In the genomic region with DNA sequence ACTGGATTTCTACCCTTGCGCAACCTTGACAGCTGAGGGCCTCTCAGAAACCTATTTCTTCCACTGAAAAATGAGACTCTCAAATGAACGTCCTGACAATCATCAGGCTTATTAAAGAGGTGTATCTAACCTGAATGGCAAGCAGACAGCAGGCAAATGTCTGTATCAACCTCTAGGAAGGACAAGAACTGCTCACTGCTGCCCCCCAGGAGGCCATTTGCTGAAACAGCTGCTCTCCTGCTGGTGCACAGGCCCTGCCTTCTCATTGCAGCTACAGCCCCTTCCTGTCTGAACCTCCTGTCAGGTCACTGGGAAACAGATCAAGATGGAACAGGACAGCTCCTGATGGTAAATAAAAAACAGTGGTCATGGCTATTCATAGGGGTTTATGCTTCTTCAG, we compare ENCODE assay signal across 27 mouse cellular contexts. TPM values are rescaled to one million over a fixed set of nuclear protein-coding genes. Genes with fewer than 3 reads are reported as not detected.
A peak's percentile ranks its signal among the peaks of the same experiment; 100 is the strongest.
DNase-seq lines count a peak whose midpoint lies in the region; ATAC-seq and TF ChIP-seq lines count a peak whose summit lies in the region.
"Had no signal": no experiment of that assay in that cellular context is flagged by ENCODE, and none has a peak within 500 bp of the region (broad histone marks: within the 10 kb centered on the region; RNA-seq: fewer than 3 reads in every experiment).

No protein-coding gene starts in this region.

- no peak for ATAC-seq in CD4-positive, CD25-positive, alpha-beta regulatory T cell, adult 4 months
- ATAC-seq: forebrain, embryonic 13.5 days; midbrain, embryonic 15.5 days had no signal

- H3K4me3 ChIP-seq in left cerebral cortex, adult 2 months: no peak overlapping the region
- H3K4me3 ChIP-seq: forebrain, embryonic 13.5 days; heart, adult 2 months; midbrain, embryonic 15.5 days; neural tube, embryonic 15.5 days had no signal

- no peak overlapping the region for H3K27ac ChIP-seq in left cerebral cortex, adult 2 months
- H3K27ac ChIP-seq: forebrain, embryonic 13.5 days; heart, adult 2 months; midbrain, embryonic 15.5 days; neural tube, embryonic 15.5 days; stomach, postnatal 0 days had no signal

- DNase-seq in embryo, embryonic 11 days: peak; percentile 7
- DNase-seq in embryo, embryonic 10 days (ENCODE audit: low spot score): no peak
- DNase-seq in left cerebral cortex, adult 2 months (ENCODE audit: extremely low spot score in 1 of 2, low spot score in 2 of 2): no peak
- no peak for DNase-seq in left cerebral cortex, adult 8-10 months (ENCODE audit: low spot score in 2 of 2)
- DNase-seq in A20 (ENCODE audit: low read depth, low spot score) (peak; percentile 15), MN1 (ENCODE audit: low spot score) (peak; percentile 4)
- no peak for DNase-seq in urinary bladder, adult 2 months (ENCODE audit: low spot score)
- DNase-seq: adrenal gland, adult 2 months; gastrocnemius, postnatal 14 days; heart, adult 2 months; heart, postnatal 4 days; kidney, adult 8-10 months; kidney, postnatal 25 days; right cerebral cortex, postnatal 25 days had no signal

- intact Hi-C loops in left cerebral cortex, adult 2 months (cut with DNase I): no loop called here

- peak; percentile 13 for TF ChIP-seq CTCF in left cerebral cortex, adult 2 months (IDR thresholded peaks at IDR 0.05)

RNA-seq across cellular contexts. Expression of a gene that starts 1.7 kb away (rescaled TPM):
- not detected for total RNA-seq in left cerebral cortex, adult 2 months (2021)
- total RNA-seq in left cerebral cortex, adult 8-10 months (2022): not detected
- polyA plus RNA-seq in CD4-positive, CD25-positive, alpha-beta regulatory T cell, adult 4 months (2017; shearing (Covaris generic)): not detected
- not detected in 2 replicates for polyA plus RNA-seq in urinary bladder, adult 2 months (2012; rRNA removed)
- total RNA-seq: gastrocnemius, postnatal 14 days; heart, adult 2 months; heart, postnatal 4 days; layer of hippocampus, postnatal 10 days; left cerebral cortex, postnatal 14 days; megakaryocyte-erythroid progenitor cell, adult 5-6 weeks; MEL had no signal
- polyA plus RNA-seq: adrenal gland, adult 2 months; embryonic facial prominence, embryonic 11.5 days; forebrain, embryonic 13.5 days; heart, adult 2 months; heart, embryonic 14.5 days; limb, embryonic 14.5 days; liver, embryonic 16.5 days; midbrain, embryonic 15.5 days; neural tube, embryonic 15.5 days; stomach, postnatal 0 days had no signal

RNA-seq across cellular contexts. Expression of a gene that starts 31.6 kb away (rescaled TPM):
- total RNA-seq in left cerebral cortex, adult 2 months (2021): not detected
- total RNA-seq in left cerebral cortex, adult 8-10 months (2022): not detected
- not detected for polyA plus RNA-seq in CD4-positive, CD25-positive, alpha-beta regulatory T cell, adult 4 months (2017; shearing (Covaris generic))
- polyA plus RNA-seq in urinary bladder, adult 2 months (2012; rRNA removed): 0.11 TPM in 1 of 2 replicates, not detected in the other
- total RNA-seq: adrenal gland, adult 2 months; gastrocnemius, postnatal 14 days; heart, adult 2 months; heart, postnatal 4 days; layer of hippocampus, postnatal 10 days; left cerebral cortex, postnatal 14 days; megakaryocyte-erythroid progenitor cell, adult 5-6 weeks; MEL had no signal
- polyA plus RNA-seq: adrenal gland, adult 2 months; embryonic facial prominence, embryonic 11.5 days; forebrain, embryonic 13.5 days; heart, embryonic 14.5 days; limb, embryonic 14.5 days; liver, embryonic 16.5 days; midbrain, embryonic 15.5 days; neural tube, embryonic 15.5 days had no signal

Comparison
In these comparisons a context has a peak if more than half of its experiments do, and no peak if none do; other contexts are left out.
1. DNase-seq: peak in embryo, embryonic 11 days (single experiment), A20 (single experiment) and MN1 (single experiment); none in embryo, embryonic 10 days (single experiment), left cerebral cortex, adult 2 months (0 of 2), left cerebral cortex, adult 8-10 months (0 of 2) and urinary bladder, adult 2 months (single experiment).